In the genomic region with DNA sequence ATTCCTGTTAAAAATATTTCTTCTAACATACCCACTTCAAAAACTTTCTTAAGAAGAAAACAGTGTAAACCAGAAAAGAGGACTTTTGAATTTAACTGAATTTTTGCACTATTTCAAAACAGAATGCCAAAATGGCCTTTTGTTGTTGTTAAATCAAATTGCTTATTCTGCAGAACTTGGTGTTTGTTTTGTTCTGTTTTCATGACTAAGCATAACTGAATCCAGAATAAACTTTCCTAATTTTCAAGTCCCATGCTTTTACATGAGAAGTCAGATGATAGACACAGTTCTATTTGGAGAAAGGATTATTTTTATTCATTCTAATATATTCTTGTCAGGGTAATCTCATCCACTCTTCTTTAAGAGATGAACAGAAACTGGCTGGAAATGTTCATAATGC, we compare ENCODE assay signal across 27 mouse cellular contexts.
"Had no signal": no experiment of that assay in that cellular context is flagged by ENCODE, and none has a peak within 500 bp of the region (broad histone marks: within the 10 kb centered on the region; RNA-seq: fewer than 3 reads in every experiment).

No protein-coding gene starts in this region.

- H3K36me3 ChIP-seq: forebrain, embryonic 12.5 days; forebrain, embryonic 15.5 days had no signal

- ATAC-seq: forebrain, embryonic 13.5 days; forebrain, embryonic 14.5 days; forebrain, embryonic 15.5 days; forebrain, embryonic 16.5 days; forebrain, postnatal 0 days had no signal

- H3K9ac ChIP-seq: embryonic facial prominence, embryonic 12.5 days; embryonic facial prominence, embryonic 13.5 days; embryonic facial prominence, embryonic 15.5 days; forebrain, embryonic 12.5 days; forebrain, embryonic 13.5 days; forebrain, embryonic 15.5 days; forebrain, postnatal 0 days had no signal

- H3K4me3 ChIP-seq: embryonic facial prominence, embryonic 10.5 days; embryonic facial prominence, embryonic 12.5 days; embryonic facial prominence, embryonic 13.5 days; embryonic facial prominence, embryonic 15.5 days; erythroblast, embryonic 14.5 days; forebrain, embryonic 10.5 days; forebrain, embryonic 12.5 days; forebrain, embryonic 13.5 days; forebrain, embryonic 15.5 days; gastrocnemius, adult 2 months; heart, adult 2 months had no signal

- H3K4me2 ChIP-seq: embryonic facial prominence, embryonic 12.5 days; embryonic facial prominence, embryonic 13.5 days; embryonic facial prominence, embryonic 15.5 days; forebrain, embryonic 12.5 days; forebrain, embryonic 13.5 days; forebrain, embryonic 15.5 days had no signal

- H3K27me3 ChIP-seq: embryonic facial prominence, embryonic 12.5 days; embryonic facial prominence, embryonic 13.5 days; embryonic facial prominence, embryonic 15.5 days; forebrain, embryonic 12.5 days; forebrain, embryonic 13.5 days; forebrain, embryonic 15.5 days had no signal

- H3K27ac ChIP-seq: embryonic facial prominence, embryonic 10.5 days; embryonic facial prominence, embryonic 12.5 days; embryonic facial prominence, embryonic 13.5 days; embryonic facial prominence, embryonic 15.5 days; forebrain, embryonic 10.5 days; forebrain, embryonic 12.5 days; forebrain, embryonic 13.5 days; forebrain, embryonic 15.5 days; gastrocnemius, adult 2 months; heart, adult 2 months had no signal

- DNase-seq: cerebellum, adult 9-10 months; cerebellum, adult 9-11 months; cerebellum, postnatal 10 days; cerebellum, postnatal 14 days; cerebellum, postnatal 25 days; cerebellum, postnatal 36 days; embryo, embryonic 11 days; forebrain, postnatal 0 days; gastrocnemius, adult 2 months; gastrocnemius, postnatal 10 days; gastrocnemius, postnatal 14 days; gastrocnemius, postnatal 25 days; gastrocnemius, postnatal 36 days; heart, adult 11 months; heart, adult 18-20 months; heart, adult 2 months had no signal

- H3K4me1 ChIP-seq: embryonic facial prominence, embryonic 10.5 days; embryonic facial prominence, embryonic 12.5 days; embryonic facial prominence, embryonic 13.5 days; embryonic facial prominence, embryonic 15.5 days; forebrain, embryonic 10.5 days; forebrain, embryonic 12.5 days; forebrain, embryonic 13.5 days; forebrain, embryonic 15.5 days had no signal

- H3K9me3 ChIP-seq: embryonic facial prominence, embryonic 10.5 days; embryonic facial prominence, embryonic 12.5 days; embryonic facial prominence, embryonic 13.5 days; embryonic facial prominence, embryonic 15.5 days; forebrain, embryonic 10.5 days; forebrain, embryonic 12.5 days; forebrain, embryonic 13.5 days; forebrain, embryonic 15.5 days had no signal
